Comparison of ENCODE assay signal across 15 mouse cellular contexts in genomic region chr9:43226573-43227160, GRCm38 (mm10). TPM values are rescaled to one million over a fixed set of nuclear protein-coding genes. Genes with fewer than 3 reads are reported as not detected.
A peak's percentile ranks its signal among the peaks of the same experiment; 100 is the strongest.
DNase-seq lines count a peak whose midpoint lies in the region; ATAC-seq and TF ChIP-seq lines count a peak whose summit lies in the region.
"Had no signal": no experiment of that assay in that cellular context is flagged by ENCODE, and none has a peak within 500 bp of the region (broad histone marks: within the 10 kb centered on the region; RNA-seq: fewer than 3 reads in every experiment).

No protein-coding gene starts in this region.

- TF ChIP-seq CTCF in forebrain, postnatal 0 days (IDR thresholded peaks at IDR 0.05; ENCODE audit: low read depth) = no peak

- peak overlapping the region; percentile 6; the same call in 1 of the 2 replicates for H3K4me2 ChIP-seq in liver, embryonic 12.5 days
- no peak overlapping the region for H3K4me2 ChIP-seq in limb, embryonic 13.5 days (replicated peaks)
- H3K4me2 ChIP-seq in hindbrain, embryonic 12.5 days (replicated peaks) = no peak overlapping the region
- H3K4me2 ChIP-seq in forebrain, postnatal 0 days (ENCODE audit: low read depth) = no peak overlapping the region
- H3K4me2 ChIP-seq: hindbrain, embryonic 15.5 days had no signal

- peak overlapping the region; percentile 84 for H3K27ac ChIP-seq in liver, embryonic 12.5 days
- H3K27ac ChIP-seq in limb, embryonic 13.5 days = no peak overlapping the region
- no peak overlapping the region for H3K27ac ChIP-seq in hindbrain, embryonic 12.5 days
- H3K27ac ChIP-seq in forebrain, postnatal 0 days (ENCODE audit: low read depth, low read length) = no peak overlapping the region
- H3K27ac ChIP-seq: hindbrain, embryonic 15.5 days had no signal

- no peak for DNase-seq in liver
- DNase-seq in kidney, adult 18-20 months = peak; percentile 76
- DNase-seq in right cerebral cortex, adult 2 months (ENCODE audit: low spot score in 2 of 2) = no peak
- DNase-seq in forebrain, postnatal 0 days = no peak
- DNase-seq: cerebellum, adult 8-10 months; left cerebral cortex, postnatal 4 days; lung, postnatal 14 days; right cerebral cortex, adult 18-20 months had no signal

- no peak for ATAC-seq in liver, embryonic 12.5 days
- no peak for ATAC-seq in limb, embryonic 13.5 days (ENCODE audit: low FRiP score, low read depth)
- ATAC-seq in hindbrain, embryonic 12.5 days (ENCODE audit: low FRiP score) = no peak
- no peak for ATAC-seq in forebrain, postnatal 0 days
- ATAC-seq: forebrain, embryonic 16.5 days; midbrain, embryonic 16.5 days had no signal

- no peaks in the 10 kb centered on the region for H3K27me3 ChIP-seq in liver, embryonic 12.5 days (replicated peaks)
- no peaks in the 10 kb centered on the region for H3K27me3 ChIP-seq in limb, embryonic 13.5 days
- H3K27me3 ChIP-seq in hindbrain, embryonic 12.5 days = no peaks in the 10 kb centered on the region
- no peaks in the 10 kb centered on the region for H3K27me3 ChIP-seq in forebrain, postnatal 0 days (ENCODE audit: insufficient read depth, low read length)
- H3K27me3 ChIP-seq: hindbrain, embryonic 15.5 days had no signal

- no peaks in the 10 kb centered on the region for H3K9me3 ChIP-seq in liver, embryonic 12.5 days (replicated peaks)
- H3K9me3 ChIP-seq in limb, embryonic 13.5 days = no peaks in the 10 kb centered on the region; the same call in 1 of the 2 replicates
- H3K9me3 ChIP-seq in hindbrain, embryonic 12.5 days (replicated peaks) = no peaks in the 10 kb centered on the region
- H3K9me3 ChIP-seq in forebrain, postnatal 0 days (ENCODE audit: low read length) = no peaks in the 10 kb centered on the region
- H3K9me3 ChIP-seq: hindbrain, embryonic 15.5 days had no signal

- 60% methylated on average over 9 of the region's 9 CpGs for WGBS in liver, embryonic 12.5 days (ENCODE audit: insufficient replicate concordance)
- WGBS in limb, embryonic 13.5 days = 57% methylated on average over 9 of the region's 9 CpGs
- 74% methylated on average over 9 of the region's 9 CpGs for WGBS in hindbrain, embryonic 12.5 days
- WGBS in forebrain, postnatal 0 days = 82% methylated on average over 9 of the region's 9 CpGs

- peaks cover 85% of the 10 kb centered on the region for H3K4me1 ChIP-seq in liver, embryonic 12.5 days
- H3K4me1 ChIP-seq in limb, embryonic 13.5 days = peaks cover 67% of the 10 kb centered on the region
- peaks cover 16% of the 10 kb centered on the region for H3K4me1 ChIP-seq in hindbrain, embryonic 12.5 days
- no peaks in the 10 kb centered on the region for H3K4me1 ChIP-seq in forebrain, postnatal 0 days (ENCODE audit: insufficient read depth)
- H3K4me1 ChIP-seq: hindbrain, embryonic 15.5 days had no signal

- H3K4me3 ChIP-seq in liver, embryonic 12.5 days = no peak overlapping the region
- no peak overlapping the region for H3K4me3 ChIP-seq in limb, embryonic 13.5 days
- H3K4me3 ChIP-seq in hindbrain, embryonic 12.5 days = no peak overlapping the region
- H3K4me3 ChIP-seq in forebrain, postnatal 0 days (ENCODE audit: low read depth, low read length) = no peak overlapping the region
- H3K4me3 ChIP-seq: hindbrain, embryonic 15.5 days had no signal

- peak overlapping the region; percentile 67; the same call in 1 of the 2 replicates for H3K9ac ChIP-seq in liver, embryonic 12.5 days
- peak overlapping the region; percentile 48 for H3K9ac ChIP-seq in limb, embryonic 13.5 days
- no peak overlapping the region for H3K9ac ChIP-seq in hindbrain, embryonic 12.5 days
- no peak overlapping the region for H3K9ac ChIP-seq in forebrain, postnatal 0 days
- H3K9ac ChIP-seq: hindbrain, embryonic 15.5 days had no signal

- peaks cover 84% of the 10 kb centered on the region for H3K36me3 ChIP-seq in liver, embryonic 12.5 days
- peaks cover 77% of the 10 kb centered on the region for H3K36me3 ChIP-seq in limb, embryonic 13.5 days
- H3K36me3 ChIP-seq in hindbrain, embryonic 12.5 days = no peaks in the 10 kb centered on the region
- H3K36me3 ChIP-seq in forebrain, postnatal 0 days (ENCODE audit: insufficient read depth) = no peaks in the 10 kb centered on the region
- H3K36me3 ChIP-seq: hindbrain, embryonic 15.5 days had no signal

RNA-seq across cellular contexts. Expression of gene Oaf, which starts 13.0 kb away (rescaled TPM):
- polyA plus RNA-seq in liver, embryonic 12.5 days (2016; fragmentation: Nextera tagmentation; extraction: Ambion mirVana) = 37.8 and 44.1 TPM in 2 replicates
- polyA plus RNA-seq in limb, embryonic 13.5 days (2015; fragmentation: Nextera tagmentation; extraction: Ambion mirVana) = 103 and 106 TPM in 2 replicates
- polyA plus RNA-seq in hindbrain, embryonic 12.5 days (2016; fragmentation: Nextera tagmentation; extraction: Ambion mirVana) = 44.6 and 46.7 TPM in 2 replicates
- total RNA-seq in forebrain, postnatal 0 days (2014; rRNA removed) = 5.0 and 14.3 TPM in 2 replicates
- 7.8 and 7.9 TPM in 2 replicates for polyA plus RNA-seq in forebrain, postnatal 0 days (2015; fragmentation: Nextera tagmentation; extraction: Ambion mirVana)

RNA-seq across cellular contexts. Expression of gene Pou2f3, which starts 16.5 kb away (rescaled TPM):
- polyA plus RNA-seq in liver, embryonic 12.5 days (2016; fragmentation: Nextera tagmentation; extraction: Ambion mirVana) = not detected in 2 replicates
- 0.74 and 1.1 TPM in 2 replicates for polyA plus RNA-seq in limb, embryonic 13.5 days (2015; fragmentation: Nextera tagmentation; extraction: Ambion mirVana)
- polyA plus RNA-seq in hindbrain, embryonic 12.5 days (2016; fragmentation: Nextera tagmentation; extraction: Ambion mirVana) = not detected in 2 replicates
- not detected in 2 replicates for total RNA-seq in forebrain, postnatal 0 days (2014; rRNA removed)
- polyA plus RNA-seq in forebrain, postnatal 0 days (2015; fragmentation: Nextera tagmentation; extraction: Ambion mirVana) = 0.05 TPM in 1 of 2 replicates, not detected in the other
- total RNA-seq: left cerebral cortex, postnatal 4 days had no signal
- polyA plus RNA-seq: forebrain, embryonic 16.5 days; midbrain, embryonic 16.5 days; neural tube, embryonic 14.5 days had no signal

Comparison
In these comparisons a context has a peak if more than half of its experiments do, and no peak if none do; other contexts are left out.
1. H3K9ac ChIP-seq: peak in liver, embryonic 12.5 days (single experiment) and limb, embryonic 13.5 days (single experiment); none in hindbrain, embryonic 12.5 days (single experiment) and forebrain, postnatal 0 days (single experiment).